Mouse (Mus musculus): ENCODE measurements around the gene Gnmt.

GRCm38 (mm10) chr17:46745506-46745905, 16.5 kb upstream of the Gnmt start:
- TF ChIP-seq CTCF (IDR thresholded peaks at IDR 0.05; ENCODE audit: extremely low read depth, insufficient read depth, low read length) = no peak
- no peak for TF ChIP-seq POLR2A (IDR thresholded peaks at IDR 0.05; ENCODE audit: extremely low read depth, insufficient read depth, low read length)
